Mouse (Mus musculus) kidney, embryonic 15.5 days (tissue): ENCODE data around the gene E2f4. TPM values are rescaled to one million over a fixed set of nuclear protein-coding genes. Genes with fewer than 3 reads are reported as not detected.

Experiments used
- ATAC-seq: fragments of 200-750 bp; cut with Nextera tagmentation; replicated peaks from 2 replicates; pipeline ENCODE4 v1.8.0; 2017; ENCODE audit warnings: moderate TSS enrichment; ENCODE audit not compliant: low FRiP score
- H3K27ac ChIP-seq: fragments of 300-500 bp; sonication (generic); 2 replicates; pipeline ENCODE4 v1.5.1; 2015; ENCODE audit warnings: mild to moderate bottlenecking, inconsistent platforms
- H3K27me3 ChIP-seq: fragments of 300-500 bp; sonication (generic); 2 replicates; pipeline ENCODE4 v1.6.1; 2015; ENCODE audit warnings: inconsistent platforms
- H3K36me3 ChIP-seq: fragments of 300-500 bp; sonication (generic); 2 replicates; pipeline ENCODE4 v1.6.1; 2015; ENCODE audit warnings: inconsistent platforms
- H3K4me1 ChIP-seq: fragments of 300-500 bp; sonication (generic); 2 replicates; pipeline ENCODE4 v1.6.1; 2015; ENCODE audit warnings: inconsistent platforms
- H3K4me2 ChIP-seq: fragments of 300-500 bp; sonication (generic); 2 replicates; pipeline ENCODE4 v1.6.1; 2015; ENCODE audit warnings: moderate library complexity, mild to moderate bottlenecking, inconsistent platforms
- H3K4me3 ChIP-seq: fragments of 300-500 bp; sonication (generic); replicated peaks from 2 replicates; pipeline ENCODE4 v1.5.1; 2015; ENCODE audit warnings: mild to moderate bottlenecking, inconsistent platforms
- H3K9ac ChIP-seq: fragments of 300-500 bp; sonication (generic); 2 replicates; pipeline ENCODE4 v1.6.1; 2015; ENCODE audit warnings: mild to moderate bottlenecking, inconsistent platforms
- H3K9me3 ChIP-seq: fragments of 300-500 bp; sonication (generic); replicated peaks from 2 replicates; pipeline ENCODE4 v1.6.1; 2016; ENCODE audit warnings: inconsistent platforms
- WGBS: fragments of 180-500 bp; shearing (Covaris S2); methylation state at CpG from one replicate; pipeline ENCODE4 v1.1.7; 2015; ENCODE audit warnings: mixed read lengths; 5-methylcytosine and 5-hydroxymethylcytosine counted together
- polyA plus RNA-seq: library from polyadenylated mRNA; unstranded; fragments of >200 nt; fragmentation: Nextera tagmentation; extraction: Ambion mirVana; gene quantifications from 2 replicates; pipeline ENCODE4 v1.2.1, GENCODE M21; 2015

E2f4 gene
- polyA plus RNA-seq, 1 experiment from 2014 or later, result 103 TPM

- Histone ChIP-seq H3K9me3 (no peaks in the 10 kb centered on the region), H3K27ac (no peak overlapping the region), H3K4me1 (peaks cover 18% of the 10 kb centered on the region), H3K9ac (no peak overlapping the region), H3K4me2 (no peak overlapping the region), H3K27me3 (no peaks in the 10 kb centered on the region), H3K4me3 (no peak overlapping the region), H3K36me3 (peaks cover 76% of the 10 kb centered on the region)
- ATAC-seq, result no peak
- whole genome bisulfite sequencing, result 94% methylated on average over 12 of the region's 12 CpGs
Measured at GRCm38 (mm10) chr8:105330325-105330724, 32.9 kb downstream of the E2f4 start.

- no peak overlapping the region for H3K9ac ChIP-seq
- H3K4me3 ChIP-seq, result no peak overlapping the region
- no peak overlapping the region for H3K4me2 ChIP-seq
- no peaks in the 10 kb centered on the region for H3K27me3 ChIP-seq
- H3K4me1 ChIP-seq, result peaks cover 15% of the 10 kb centered on the region
- ATAC-seq, result no peak
- H3K36me3 ChIP-seq, result peaks cover 87% of the 10 kb centered on the region
- H3K9me3 ChIP-seq, result no peaks in the 10 kb centered on the region
- no peak overlapping the region for H3K27ac ChIP-seq
- whole genome bisulfite sequencing, result 95% methylated on average over 22 of the region's 22 CpGs
Measured at GRCm38 (mm10) chr8:105331469-105331868, 34.0 kb downstream of the E2f4 start.

- Histone ChIP-seq H3K27me3 (no peaks in the 10 kb centered on the region), H3K4me2 (no peak overlapping the region), H3K9me3 (no peaks in the 10 kb centered on the region), H3K9ac (no peak overlapping the region), H3K36me3 (peaks cover 92% of the 10 kb centered on the region), H3K4me3 (no peak overlapping the region), H3K4me1 (peaks cover 13% of the 10 kb centered on the region), H3K27ac (no peak overlapping the region)
- ATAC-seq, result no peak
- WGBS, result 92% methylated on average over 9 of the region's 9 CpGs
Measured at GRCm38 (mm10) chr8:105331931-105332330, 34.5 kb downstream of the E2f4 start.

- WGBS, result 73% methylated on average over 2 of the region's 2 CpGs
- Histone ChIP-seq H3K4me1 (peaks cover 7% of the 10 kb centered on the region), H3K9me3 (no peaks in the 10 kb centered on the region), H3K36me3 (peaks cover 98% of the 10 kb centered on the region), H3K27ac (no peak overlapping the region), H3K4me3 (no peak overlapping the region), H3K4me2 (no peak overlapping the region), H3K9ac (no peak overlapping the region), H3K27me3 (no peaks in the 10 kb centered on the region)
- ATAC-seq, result no peak
Measured at GRCm38 (mm10) chr8:105332523-105332922, 35.1 kb downstream of the E2f4 start.

DNA sequence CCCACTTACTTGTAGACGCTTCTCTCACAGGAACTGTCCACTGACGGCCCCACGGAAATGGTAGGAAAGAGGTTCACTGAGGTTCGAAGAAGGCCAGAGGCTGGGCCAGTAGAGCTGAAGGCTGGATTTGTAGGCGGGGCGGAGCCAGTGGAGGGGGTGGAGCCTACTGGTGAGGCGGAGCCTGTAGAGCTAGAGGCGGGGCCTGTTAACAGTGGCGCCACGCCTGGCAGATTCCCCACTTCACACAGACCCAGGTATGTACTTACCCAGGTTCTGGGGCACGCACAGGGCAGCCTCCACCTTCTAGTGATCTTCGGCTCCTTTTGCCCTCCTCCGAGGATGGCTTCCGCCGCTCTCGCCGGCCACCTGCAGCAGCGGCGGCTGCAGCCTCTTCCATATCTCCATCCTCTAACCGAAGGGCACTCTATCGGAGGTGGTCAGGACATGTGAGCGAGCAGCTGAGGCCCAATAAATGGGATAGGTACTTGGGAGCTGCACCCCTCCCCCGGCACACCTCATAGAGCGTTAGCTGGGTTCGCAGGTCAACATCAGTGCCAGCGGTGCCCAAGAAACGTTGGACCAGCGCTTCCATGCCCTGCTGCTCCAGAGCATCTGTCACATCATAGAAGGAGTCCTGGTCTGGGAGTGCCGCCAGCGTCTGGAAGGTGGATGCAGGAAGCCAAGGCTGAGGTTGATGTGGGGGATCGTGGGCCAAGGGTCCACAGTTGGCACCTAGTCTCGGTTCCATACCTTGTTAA is 39.1 kb downstream of the E2f4 start:
- Histone ChIP-seq H3K27ac (no peak overlapping the region), H3K9ac (no peak overlapping the region), H3K36me3 (peaks cover 68% of the 10 kb centered on the region), H3K4me3 (no peak overlapping the region), H3K9me3 (no peaks in the 10 kb centered on the region), H3K4me2 (no peak overlapping the region), H3K4me1 (peaks cover 23% of the 10 kb centered on the region), H3K27me3 (no peaks in the 10 kb centered on the region)
- 61% methylated on average over 32 of the region's 32 CpGs for WGBS
- no peak; the same call in 1 of the 2 replicates for ATAC-seq

DNA sequence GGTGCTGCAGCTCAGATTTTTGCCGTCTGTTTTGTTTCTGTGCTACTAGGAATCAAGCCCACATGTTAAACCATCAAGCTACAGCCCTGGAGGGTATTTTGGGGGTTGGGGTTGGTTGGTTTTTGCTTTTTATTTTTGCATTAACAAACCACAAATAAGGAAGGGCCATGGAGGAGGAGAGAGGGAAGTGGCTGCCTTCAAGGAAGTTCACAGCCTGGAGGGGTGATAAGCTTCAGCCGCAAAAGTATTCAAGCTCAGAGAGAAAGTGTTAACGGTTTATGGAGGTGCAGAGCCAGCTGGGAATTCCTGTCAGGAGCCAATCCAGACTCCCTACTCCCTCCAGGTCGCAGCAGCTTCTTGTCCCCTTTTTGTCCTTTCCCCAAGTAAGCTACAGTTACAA is 41.5 kb downstream of the E2f4 start:
- ATAC-seq, result no peak
- no peaks in the 10 kb centered on the region for H3K27me3 ChIP-seq
- H3K9ac ChIP-seq, result no peak overlapping the region
- peaks cover 44% of the 10 kb centered on the region for H3K36me3 ChIP-seq
- no peaks in the 10 kb centered on the region for H3K9me3 ChIP-seq
- H3K27ac ChIP-seq, result no peak overlapping the region
- 34% methylated on average over 4 of the region's 4 CpGs for WGBS
- no peak overlapping the region for H3K4me2 ChIP-seq
- H3K4me3 ChIP-seq, result no peak overlapping the region
- peaks cover 36% of the 10 kb centered on the region for H3K4me1 ChIP-seq

DNA sequence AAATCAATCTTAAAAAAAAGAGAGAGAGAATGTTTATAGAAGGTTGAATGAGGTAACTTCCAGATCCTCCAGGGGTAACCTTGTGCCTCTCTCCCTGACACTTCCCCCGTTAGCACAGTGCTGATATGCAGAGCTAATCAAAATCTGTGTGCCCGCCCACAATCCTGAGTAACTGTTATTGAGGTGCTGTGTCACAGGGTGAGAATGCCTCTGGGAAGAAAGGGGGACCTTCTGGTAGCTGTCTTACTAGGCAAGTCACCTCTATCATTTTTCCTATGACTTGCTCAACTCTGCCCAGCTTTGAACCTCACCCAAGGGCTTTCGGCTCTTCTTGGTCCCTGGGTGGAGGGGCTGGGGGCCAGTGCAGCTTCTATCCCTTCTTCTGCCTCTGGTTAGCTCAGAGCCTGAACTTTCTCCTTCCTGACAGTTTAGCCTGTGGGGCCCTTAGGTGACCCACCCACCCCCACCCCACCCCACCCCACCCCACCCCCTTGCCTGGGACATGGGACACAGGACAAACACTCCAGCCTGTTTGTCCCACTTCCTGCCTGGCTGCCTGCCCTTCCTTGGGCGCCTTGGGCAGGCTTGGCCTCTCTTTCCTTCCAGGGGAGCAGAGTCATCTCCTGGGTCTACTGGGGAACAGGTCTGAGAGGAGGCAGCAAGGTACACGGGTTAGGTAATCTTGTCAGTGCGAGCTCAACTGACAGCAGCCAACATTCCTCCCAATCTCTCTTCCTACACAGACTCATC is 42.6 kb downstream of the E2f4 start:
- Histone ChIP-seq H3K4me2 (no peak overlapping the region), H3K27ac (no peak overlapping the region), H3K36me3 (peaks cover 33% of the 10 kb centered on the region), H3K4me1 (peaks cover 47% of the 10 kb centered on the region), H3K27me3 (no peaks in the 10 kb centered on the region), H3K4me3 (no peak overlapping the region), H3K9me3 (no peaks in the 10 kb centered on the region), H3K9ac (no peak overlapping the region)
- no peak for ATAC-seq
- WGBS, result 69% methylated on average over 6 of the region's 6 CpGs

- no peak for ATAC-seq
- Histone ChIP-seq H3K9me3 (no peaks in the 10 kb centered on the region), H3K4me2 (0 out of 2 replicates have a peak overlapping the region, but pooled peaks have one; percentile 5), H3K36me3 (peaks cover 20% of the 10 kb centered on the region), H3K4me3 (no peak overlapping the region), H3K4me1 (peaks cover 60% of the 10 kb centered on the region), H3K27ac (peak overlapping the region; percentile 65), H3K9ac (no peak overlapping the region), H3K27me3 (no peaks in the 10 kb centered on the region)
- 39% methylated on average over 8 of the region's 8 CpGs for WGBS
Measured at GRCm38 (mm10) chr8:105341399-105341798, 43.9 kb downstream of the E2f4 start.

DNA sequence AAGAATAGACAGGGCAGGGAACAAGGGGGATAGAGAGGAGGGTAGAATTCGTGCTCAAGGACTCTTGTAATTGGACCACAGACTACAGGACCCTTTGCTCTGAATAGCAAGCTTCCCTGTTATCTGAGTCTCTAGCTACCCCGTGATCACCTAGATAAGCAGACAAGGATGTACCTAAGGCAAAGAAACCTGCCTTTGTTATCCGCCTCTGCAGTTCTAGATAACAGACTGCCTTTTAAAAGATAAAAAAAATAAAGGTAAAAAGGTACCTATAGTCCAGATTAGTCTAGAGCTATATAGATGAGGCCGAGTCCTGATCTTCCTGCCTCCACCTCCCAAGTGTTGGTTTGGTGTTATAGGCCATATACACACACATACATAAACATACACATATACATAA is 45.3 kb downstream of the E2f4 start:
- Histone ChIP-seq H3K9me3 (no peaks in the 10 kb centered on the region), H3K36me3 (peaks cover 6% of the 10 kb centered on the region), H3K27me3 (no peaks in the 10 kb centered on the region), H3K4me2 (no peak overlapping the region), H3K4me3 (no peak overlapping the region), H3K9ac (no peak overlapping the region), H3K4me1 (peaks cover 69% of the 10 kb centered on the region), H3K27ac (0 out of 2 replicates have a peak overlapping the region, but pooled peaks have one; percentile 19)
- 77% methylated on average over 4 of the region's 4 CpGs for WGBS
- ATAC-seq, result no peak

DNA sequence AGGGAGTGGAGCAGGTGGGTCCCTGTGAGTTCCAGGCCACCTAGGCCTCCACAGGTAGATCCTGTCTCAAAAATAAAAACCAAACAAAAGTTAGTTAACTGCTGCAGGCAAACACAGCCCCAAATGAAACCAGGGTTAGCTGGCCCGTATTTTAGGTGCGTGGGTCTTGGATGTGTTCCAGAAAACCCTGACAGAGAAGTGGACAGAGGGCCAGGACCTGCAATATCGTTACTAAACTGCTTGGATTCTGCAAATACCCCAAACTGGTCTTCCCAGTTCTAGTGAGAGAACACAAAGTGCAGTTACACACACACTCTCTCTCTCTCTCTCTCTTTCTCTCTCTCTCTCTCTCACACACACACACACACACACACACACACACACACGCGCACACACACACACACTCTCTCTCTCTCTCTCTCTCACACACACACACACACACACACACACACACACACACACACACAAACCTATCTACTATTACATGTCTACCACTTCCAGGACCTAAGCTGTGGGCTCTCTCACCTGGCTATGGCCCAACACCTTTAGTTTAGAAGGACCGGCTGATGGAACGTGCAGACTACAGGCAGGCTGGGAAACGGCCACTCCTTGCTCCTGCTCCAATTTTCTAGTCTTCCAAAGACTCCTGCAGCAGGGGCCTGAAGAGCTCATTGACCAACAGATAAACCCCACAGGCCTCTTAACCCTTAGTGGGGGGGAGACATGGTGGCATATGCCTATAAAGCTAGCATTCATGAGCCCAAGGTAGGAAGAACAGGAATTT is 46.5 kb downstream of the E2f4 start:
- ATAC-seq, result no peak
- no peak overlapping the region for H3K4me3 ChIP-seq
- peaks cover 72% of the 10 kb centered on the region for H3K4me1 ChIP-seq
- H3K36me3 ChIP-seq, result no peaks in the 10 kb centered on the region; the same call in 1 of the 2 replicates
- 0 out of 2 replicates have a peak overlapping the region, but pooled peaks have one; percentile 34 for H3K27ac ChIP-seq
- peaks cover 3% of the 10 kb centered on the region; the same call in 1 of the 2 replicates for H3K27me3 ChIP-seq
- no peak overlapping the region for H3K4me2 ChIP-seq
- H3K9ac ChIP-seq, result no peak overlapping the region
- WGBS, result 62% methylated on average over 8 of the region's 8 CpGs
- H3K9me3 ChIP-seq, result no peaks in the 10 kb centered on the region

DNA sequence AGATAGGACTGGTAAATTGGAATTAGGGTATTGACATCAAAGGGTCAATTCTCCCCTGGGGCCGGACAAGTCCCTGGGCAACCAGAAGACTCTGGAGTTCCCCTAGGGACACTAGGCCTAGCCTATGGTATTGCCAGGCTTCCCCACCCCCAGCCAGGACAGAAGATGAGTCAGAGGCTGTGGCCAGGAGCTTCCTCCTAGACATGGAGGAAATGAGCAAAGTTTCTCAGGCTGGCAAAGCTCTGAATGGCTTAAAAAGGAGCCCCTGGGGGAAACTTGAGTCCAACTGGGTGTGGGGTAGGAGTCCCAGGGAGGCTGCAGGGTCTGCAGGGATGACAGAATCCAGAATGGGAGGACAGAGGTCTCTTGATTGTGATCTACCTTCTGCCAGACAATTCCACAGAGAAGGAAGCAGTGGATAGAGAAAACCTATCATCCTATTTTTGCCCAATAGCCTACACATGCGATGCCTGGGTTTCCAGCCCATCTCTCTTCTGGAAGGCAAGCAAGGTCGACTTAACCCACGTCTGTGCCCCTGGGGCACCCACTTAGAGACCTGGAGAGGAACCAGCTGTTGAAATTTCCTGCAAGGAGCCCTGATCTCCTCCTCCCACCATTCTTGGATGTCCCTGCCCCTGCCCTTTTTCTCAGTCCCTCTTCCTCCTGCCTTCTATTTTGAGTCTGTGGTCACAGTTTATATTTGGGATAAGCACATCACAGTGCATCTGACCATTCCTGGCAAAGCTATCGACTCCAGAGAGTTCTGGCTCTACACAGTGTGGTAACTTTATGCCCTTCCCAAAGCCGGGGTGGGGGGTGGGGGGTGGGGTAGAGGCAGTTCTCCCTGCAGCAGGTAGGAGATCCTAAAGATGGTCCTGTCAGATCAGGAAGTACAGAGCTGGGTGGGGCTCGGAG is 47.9 kb downstream of the E2f4 start:
- Histone ChIP-seq H3K9me3 (no peaks in the 10 kb centered on the region), H3K4me1 (peaks cover 80% of the 10 kb centered on the region), H3K27ac (peak overlapping the region; percentile 95), H3K9ac (no peak overlapping the region), H3K36me3 (no peaks in the 10 kb centered on the region), H3K4me2 (peak overlapping the region; percentile 96), H3K4me3 (peak overlapping the region; percentile 84; the same call in 1 of the 2 replicates), H3K27me3 (peaks cover 14% of the 10 kb centered on the region)
- ATAC-seq, result no peak
- 43% methylated on average over 7 of the region's 7 CpGs for WGBS
